Mouse (Mus musculus) lung, adult 2 months (tissue): Measurements from ENCODE around the gene Spata33.

ENCODE experiments used
- CTCF ChIP-seq: fragments of 200-500 bp; IDR thresholded peaks from 2 replicates; pipeline ENCODE4 v1.5.1; 2011; ENCODE audit warnings: mild to moderate bottlenecking, low read length, control low read depth; ENCODE audit not compliant: insufficient read depth
- POLR2A ChIP-seq: fragments of 200-500 bp; IDR thresholded peaks from 2 replicates; pipeline ENCODE4 v1.6.1; 2011; ENCODE audit warnings: low read depth, mild to moderate bottlenecking, control low read depth, low read length, borderline replicate concordance; ENCODE audit errors: extremely low read depth

DNA sequence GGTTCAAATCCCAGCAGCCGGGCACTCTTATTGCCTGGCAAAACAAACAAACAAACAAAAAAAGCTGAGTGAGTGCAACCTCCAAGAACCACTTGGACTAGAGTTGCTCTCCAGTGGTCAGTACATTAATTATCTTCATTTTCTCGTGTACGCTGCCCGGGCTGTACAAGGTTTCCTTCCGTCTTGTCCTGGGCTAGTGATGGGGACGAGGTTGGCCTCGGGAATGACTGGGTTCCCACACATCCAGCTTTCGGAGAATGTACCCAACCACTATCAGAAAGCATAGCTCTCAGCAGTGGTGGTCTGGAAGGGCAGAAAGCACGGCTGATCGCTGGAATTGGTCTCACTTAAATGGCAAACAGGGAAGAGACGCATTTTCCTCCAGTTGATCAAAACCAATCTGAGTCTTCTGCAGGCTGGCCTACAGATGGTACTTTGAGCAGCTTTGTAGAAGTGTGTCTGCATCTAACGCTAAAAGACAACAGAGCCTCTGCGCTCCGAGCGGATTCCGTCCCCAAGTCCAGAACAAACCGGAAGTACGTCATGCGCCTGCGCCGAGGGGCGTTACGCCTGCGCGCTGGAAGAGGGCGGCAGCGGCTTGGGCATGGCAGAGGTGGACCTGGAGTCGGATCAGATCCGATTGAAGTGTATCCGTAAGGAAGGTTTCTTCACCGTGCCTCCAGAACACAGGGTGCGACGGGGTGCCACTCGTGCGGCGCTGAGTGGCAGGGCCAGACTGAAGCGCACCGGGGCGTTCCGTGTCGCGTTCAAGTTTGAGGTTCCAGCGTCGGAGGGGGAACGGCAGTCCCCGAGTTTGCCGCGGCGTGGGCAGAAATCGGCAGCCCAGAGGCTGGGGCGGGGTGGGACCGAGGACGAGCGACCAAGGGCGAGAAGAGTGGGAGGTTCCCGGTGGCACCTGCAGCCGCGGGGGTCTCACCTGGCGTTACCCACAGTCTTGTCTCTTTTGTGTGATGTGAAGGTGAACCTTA, 11.9 kb downstream of the Spata33 start, which contains the start of gene Cdk10:
- no peak for TF ChIP-seq CTCF
- TF ChIP-seq POLR2A, result peak; percentile 98
